Mouse (Mus musculus) MEL (cell line): Measurements from ENCODE around the gene Mrvi1. TPM values are rescaled to one million over a fixed set of nuclear protein-coding genes. Genes with fewer than 3 reads are reported as not detected.

Source experiments
- DNase-seq: peaks from one replicate; pipeline ENCODE4 v3.0.0; 2011; ENCODE audit warnings: low read depth, low spot score
- H3K27ac ChIP-seq: 2 replicates; pipeline ENCODE4 v1.5.1; 2012; ENCODE audit warnings: low read depth, mild to moderate bottlenecking, control low read depth, low read length, moderate library complexity; ENCODE audit not compliant: control insufficient read depth
- H3K27me3 ChIP-seq, 2 experiments: fragments of 150-350 bp in 1 of 2; sonication (generic) in 1 of 2; 2 replicates each; pipeline ENCODE4 v1.6.1; 2012; ENCODE audit warnings: low read length in 2 of 2, mild to moderate bottlenecking in 2 of 2, improper control_type of control experiment in 1 of 2, moderate library complexity in 1 of 2; ENCODE audit not compliant: insufficient read depth in 2 of 2, control insufficient read depth in 1 of 2
- H3K36me3 ChIP-seq, 2 experiments: 2 replicates each; pipeline ENCODE4 v1.6.1; 2012 to 2014; ENCODE audit warnings: low read length in 2 of 2, improper control_type of control experiment in 1 of 2, inconsistent platforms in 1 of 2, mild to moderate bottlenecking in 1 of 2; ENCODE audit not compliant: insufficient read depth in 2 of 2, control insufficient read depth in 1 of 2
- H3K4me1 ChIP-seq, 2 experiments: fragments of 150-350 bp in 1 of 2; sonication (generic) in 1 of 2; 2 replicates each; pipeline ENCODE4 v1.6.1; 2012; ENCODE audit warnings: low read length in 2 of 2, improper control_type of control experiment in 1 of 2, mild to moderate bottlenecking in 1 of 2; ENCODE audit not compliant: insufficient read depth in 2 of 2, control insufficient read depth in 1 of 2
- H3K4me3 ChIP-seq, 2 experiments: fragments of 150-350 bp in 1 of 2; sonication (generic) in 1 of 2; 2 replicates each; pipeline ENCODE4 v1.5.1; 2012; ENCODE audit warnings: low read depth in 2 of 2, low read length in 2 of 2, mild to moderate bottlenecking in 2 of 2, moderate library complexity in 2 of 2, control low read depth in 1 of 2, improper control_type of control experiment in 1 of 2; ENCODE audit not compliant: control insufficient read depth in 1 of 2, insufficient read depth in 1 of 2
- H3K79me2 ChIP-seq: 2 replicates; pipeline ENCODE4 v1.6.1; 2012; ENCODE audit warnings: mild to moderate bottlenecking, low read length, moderate library complexity; ENCODE audit not compliant: control insufficient read depth, poor library complexity, insufficient read depth
- H3K9ac ChIP-seq: 2 replicates; pipeline ENCODE4 v1.6.1; 2012; ENCODE audit warnings: low read depth, mild to moderate bottlenecking, control low read depth, low read length, moderate library complexity; ENCODE audit not compliant: control insufficient read depth, poor library complexity, severe bottlenecking
- H3K9me3 ChIP-seq: fragments of 150-350 bp; sonication (generic); replicated peaks from 2 replicates; pipeline ENCODE4 v1.6.1; 2012; ENCODE audit warnings: mild to moderate bottlenecking, low read length, improper control_type of control experiment, moderate library complexity; ENCODE audit not compliant: insufficient read depth
- CTCF ChIP-seq, 3 experiments: IDR thresholded peaks in 2 of 3; conservative IDR thresholded peaks in 1 of 3; 2 replicates each; pipeline ENCODE4 v1.5.1; 2011 to 2012; ENCODE audit warnings: low read length in 3 of 3, low read depth in 2 of 3, mild to moderate bottlenecking in 2 of 3, improper control_type of control experiment in 1 of 3, inconsistent platforms in 1 of 3, mixed read lengths in 1 of 3, moderate library complexity in 1 of 3; ENCODE audit not compliant: control insufficient read depth in 1 of 3, insufficient read depth in 1 of 3, poor library complexity in 1 of 3, severe bottlenecking in 1 of 3
- E2F4 ChIP-seq: IDR thresholded peaks from 2 replicates; pipeline ENCODE4 v1.6.1; 2011; ENCODE audit warnings: low read depth, low read length, improper control_type of control experiment, borderline replicate concordance
- ELF1 ChIP-seq: IDR thresholded peaks from 2 replicates; pipeline ENCODE4 v1.6.1; 2014; ENCODE audit warnings: low read depth, mild to moderate bottlenecking, inconsistent platforms, low read length, improper control_type of control experiment, moderate library complexity
- EP300 ChIP-seq, 2 experiments: IDR thresholded peaks; 2 replicates each; pipeline ENCODE4 v1.6.1; 2011; ENCODE audit warnings: improper control_type of control experiment in 2 of 2, low read length in 2 of 2, low read depth in 1 of 2, mild to moderate bottlenecking in 1 of 2
- ETS1 ChIP-seq: IDR thresholded peaks from 2 replicates; pipeline ENCODE4 v1.6.1; 2012; ENCODE audit warnings: low read depth, mild to moderate bottlenecking, inconsistent platforms, low read length, improper control_type of control experiment, moderate library complexity
- GATA1 ChIP-seq: IDR thresholded peaks from 2 replicates; pipeline ENCODE4 v1.6.1; 2011; ENCODE audit warnings: low read depth, low read length, improper control_type of control experiment
- HCFC1 ChIP-seq: IDR thresholded peaks from 2 replicates; pipeline ENCODE4 v1.6.1; 2012; ENCODE audit warnings: low read depth, mild to moderate bottlenecking, inconsistent platforms, low read length, improper control_type of control experiment, moderate library complexity
- JUND ChIP-seq: IDR thresholded peaks from 2 replicates; pipeline ENCODE4 v1.6.1; 2011; ENCODE audit warnings: low read depth, mild to moderate bottlenecking, improper control_type of control experiment, low read length
- MAX ChIP-seq: IDR thresholded peaks from 2 replicates; pipeline ENCODE4 v1.6.1; 2011; ENCODE audit warnings: low read length, improper control_type of control experiment
- MAZ ChIP-seq: IDR thresholded peaks from 2 replicates; pipeline ENCODE4 v1.6.1; 2012; ENCODE audit warnings: low read depth, mild to moderate bottlenecking, inconsistent platforms, low read length, improper control_type of control experiment
- MEF2A ChIP-seq: IDR thresholded peaks from 2 replicates; pipeline ENCODE4 v1.6.1; 2014; ENCODE audit warnings: low read depth, mild to moderate bottlenecking, inconsistent platforms, low read length, improper control_type of control experiment; ENCODE audit not compliant: poor library complexity, insufficient replicate concordance, severe bottlenecking; ENCODE audit errors: extremely low read depth
- MXI1 ChIP-seq: IDR thresholded peaks from 2 replicates; pipeline ENCODE4 v1.6.1; 2011; ENCODE audit warnings: mild to moderate bottlenecking, low read depth, low read length, improper control_type of control experiment
- MYB ChIP-seq: IDR thresholded peaks from 2 replicates; pipeline ENCODE4 v1.6.1; 2011; ENCODE audit warnings: mild to moderate bottlenecking, low read depth, low read length, improper control_type of control experiment
- NRF1 ChIP-seq: IDR thresholded peaks from 2 replicates; pipeline ENCODE4 v1.6.1; 2014; ENCODE audit warnings: low read depth, mild to moderate bottlenecking, inconsistent platforms, low read length, improper control_type of control experiment, moderate library complexity; ENCODE audit not compliant: poor library complexity, insufficient read depth, severe bottlenecking
- POLR2A ChIP-seq, 2 experiments: IDR thresholded peaks; 2 replicates each; pipeline ENCODE4 v1.6.1; 2011 to 2012; ENCODE audit warnings: low read length in 2 of 2, mild to moderate bottlenecking in 2 of 2, control low read depth in 1 of 2, improper control_type of control experiment in 1 of 2, low read depth in 1 of 2, moderate library complexity in 1 of 2; ENCODE audit not compliant: control insufficient read depth in 1 of 2, insufficient read depth in 1 of 2, poor library complexity in 1 of 2
- POLR2AphosphoS2 ChIP-seq: IDR thresholded peaks from 2 replicates; pipeline ENCODE4 v1.6.1; 2011; ENCODE audit warnings: low read length, improper control_type of control experiment
- RAD21 ChIP-seq: IDR thresholded peaks from 2 replicates; pipeline ENCODE4 v1.6.1; 2011; ENCODE audit warnings: mild to moderate bottlenecking, low read depth, low read length, improper control_type of control experiment
- RCOR1 ChIP-seq: IDR thresholded peaks from 2 replicates; pipeline ENCODE4 v1.6.1; 2012; ENCODE audit warnings: low read depth, mild to moderate bottlenecking, inconsistent platforms, low read length, improper control_type of control experiment
- SIN3A ChIP-seq: IDR thresholded peaks from 2 replicates; pipeline ENCODE4 v1.6.1; 2012; ENCODE audit warnings: low read length, improper control_type of control experiment, inconsistent platforms
- SMC3 ChIP-seq: IDR thresholded peaks from 2 replicates; pipeline ENCODE4 v1.6.1; 2011; ENCODE audit warnings: low read depth, low read length, improper control_type of control experiment
- TAL1 ChIP-seq: IDR thresholded peaks from 2 replicates; pipeline ENCODE4 v1.6.1; 2012; ENCODE audit warnings: mild to moderate bottlenecking, inconsistent platforms, low read length, moderate library complexity, mixed read lengths
- TBP ChIP-seq: IDR thresholded peaks from 2 replicates; pipeline ENCODE4 v1.8.0; 2011; ENCODE audit warnings: low read depth, low read length, improper control_type of control experiment
- TCF12 ChIP-seq: IDR thresholded peaks from 2 replicates; pipeline ENCODE4 v1.6.1; 2014; ENCODE audit warnings: low read depth, mild to moderate bottlenecking, inconsistent platforms, low read length, improper control_type of control experiment, moderate library complexity
- UBTF ChIP-seq: IDR thresholded peaks from 2 replicates; pipeline ENCODE4 v1.6.1; 2012; ENCODE audit warnings: low read depth, mild to moderate bottlenecking, inconsistent platforms, low read length, improper control_type of control experiment, moderate library complexity, borderline replicate concordance; ENCODE audit not compliant: insufficient read depth
- USF1 ChIP-seq: IDR thresholded peaks from 2 replicates; pipeline ENCODE4 v1.6.1; 2014; ENCODE audit warnings: low read depth, mild to moderate bottlenecking, inconsistent platforms, low read length, improper control_type of control experiment, moderate library complexity
- USF2 ChIP-seq, 2 experiments: IDR thresholded peaks; 2 replicates each; pipeline ENCODE4 v1.6.1; 2011 to 2012; ENCODE audit warnings: improper control_type of control experiment in 2 of 2, low read length in 2 of 2, borderline replicate concordance in 1 of 2, inconsistent platforms in 1 of 2, low read depth in 1 of 2, mild to moderate bottlenecking in 1 of 2; ENCODE audit not compliant: insufficient read depth in 1 of 2
- ZMIZ1 ChIP-seq: IDR thresholded peaks from 2 replicates; pipeline ENCODE4 v1.6.1; 2012; ENCODE audit warnings: low read depth, mild to moderate bottlenecking, inconsistent platforms, low read length, improper control_type of control experiment, moderate library complexity
- ZNF384 ChIP-seq: IDR thresholded peaks from 2 replicates; pipeline ENCODE4 v1.6.1; 2012; ENCODE audit warnings: low read depth, mild to moderate bottlenecking, inconsistent platforms, low read length, improper control_type of control experiment
- polyA plus RNA-seq, 2 experiments: library from polyadenylated mRNA; stranded (reverse) in 1 of 2; unstranded in 1 of 2; fragments of >175 nt in 1 of 2; fragments of >200 nt in 1 of 2; gene quantifications; 2 replicates each; pipeline versions ENCODE4 v1.2.1 to v1.2.4; 2012; ENCODE audit warnings: low replicate concordance in 2 of 2, low read depth in 1 of 2; ENCODE audit not compliant: insufficient read length in 2 of 2, insufficient read depth in 1 of 2, missing spikeins in 1 of 2
- total RNA-seq: library from RNA; depleted of rRNA; stranded (reverse); fragments of 300-350 nt; gene quantifications from 2 replicates; pipeline ENCODE4 v1.2.3, GENCODE M21; 2012

Gene Mrvi1
- total and polyA plus RNA-seq, 3 experiments = 0.19 to 0.92 TPM; not detected in 1

GRCm38 (mm10) chr7:111014039-111014605 lies 31.9 kb upstream of the Mrvi1 start (continued):
- TF ChIP-seq RAD21 (0 out of 2 replicates have a peak, but pooled peaks have one; percentile 4), E2F4 (no peak)

- TF ChIP-seq MAZ (peak; percentile 99), POLR2AphosphoS2 (no peak), SIN3A (peak; percentile 65), POLR2A (IDR thresholded peaks at IDR 0.05; ENCODE audit: control insufficient read depth in 1 of 2, insufficient read depth in 1 of 2, low read depth in 1 of 2, low read length in 2 of 2, poor library complexity in 1 of 2) (peak in 1 of 2 experiments; percentile 35; a peak in 1 of 4 replicates), RCOR1 (peak; percentile 88), EP300 (IDR thresholded peaks at IDR 0.05; ENCODE audit: low read depth in 1 of 2, low read length in 2 of 2) (peak; percentile 97 to 99), USF1 (0 out of 2 replicates have a peak, but pooled peaks have one; percentile 54), ELF1 (no peak), ETS1 (peak; percentile 88), TAL1 (peak; percentile 100), GATA1 (peak; percentile 98), ZNF384 (no peak), SMC3 (no peak), TBP (0 out of 2 replicates have a peak, but pooled peaks have one; percentile 46), UBTF (no peak), MXI1 (no peak), ZMIZ1 (no peak; the same call in 1 of the 2 replicates), E2F4 (no peak), MEF2A (0 out of 2 replicates have a peak, but pooled peaks have one; percentile 21), TCF12 (peak; percentile 100), NRF1 (no peak), USF2 (IDR thresholded peaks at IDR 0.05; ENCODE audit: borderline replicate concordance in 1 of 2, insufficient read depth in 1 of 2, low read depth in 1 of 2, low read length in 2 of 2) (no peak), JUND (no peak), MYB (0 out of 2 replicates have a peak, but pooled peaks have one; percentile 7), HCFC1 (peak; percentile 7; the same call in 1 of the 2 replicates), MAX (peak; percentile 37; the same call in 1 of the 2 replicates), CTCF (IDR thresholded peaks at IDR 0.05 in 2 of 3, conservative IDR thresholded peaks at IDR 0.05 in 1 of 3; ENCODE audit: control insufficient read depth in 1 of 3, insufficient read depth in 1 of 3, low read depth in 2 of 3, low read length in 3 of 3, poor library complexity in 1 of 3, severe bottlenecking in 1 of 3) (no peak)
- H3K9ac ChIP-seq = peak overlapping the region; percentile 28; the same call in 1 of the 2 replicates
- peak overlapping the region; percentile 88 for H3K27ac ChIP-seq
- no peaks in the 10 kb centered on the region for H3K9me3 ChIP-seq
- DNase-seq = peak; percentile 93
- H3K79me2 ChIP-seq = no peaks in the 10 kb centered on the region
- peaks cover 0 to 11% of the 10 kb centered on the region in 2 experiments; a peak in 2 of 4 replicates for H3K36me3 ChIP-seq
- H3K4me3 ChIP-seq = peak overlapping the region in 1 of 2 experiments; percentile 5; a peak in 1 of 4 replicates
- H3K27me3 ChIP-seq = no peaks in the 10 kb centered on the region
- H3K4me1 ChIP-seq = peaks cover 9 to 27% of the 10 kb centered on the region in 2 experiments
These were observed 22.0 kb upstream of the Mrvi1 start for GRCm38 (mm10) chr7:111004136-111004840.
